8 mouse cellular contexts compared by ENCODE assay signal in the genomic region with DNA sequence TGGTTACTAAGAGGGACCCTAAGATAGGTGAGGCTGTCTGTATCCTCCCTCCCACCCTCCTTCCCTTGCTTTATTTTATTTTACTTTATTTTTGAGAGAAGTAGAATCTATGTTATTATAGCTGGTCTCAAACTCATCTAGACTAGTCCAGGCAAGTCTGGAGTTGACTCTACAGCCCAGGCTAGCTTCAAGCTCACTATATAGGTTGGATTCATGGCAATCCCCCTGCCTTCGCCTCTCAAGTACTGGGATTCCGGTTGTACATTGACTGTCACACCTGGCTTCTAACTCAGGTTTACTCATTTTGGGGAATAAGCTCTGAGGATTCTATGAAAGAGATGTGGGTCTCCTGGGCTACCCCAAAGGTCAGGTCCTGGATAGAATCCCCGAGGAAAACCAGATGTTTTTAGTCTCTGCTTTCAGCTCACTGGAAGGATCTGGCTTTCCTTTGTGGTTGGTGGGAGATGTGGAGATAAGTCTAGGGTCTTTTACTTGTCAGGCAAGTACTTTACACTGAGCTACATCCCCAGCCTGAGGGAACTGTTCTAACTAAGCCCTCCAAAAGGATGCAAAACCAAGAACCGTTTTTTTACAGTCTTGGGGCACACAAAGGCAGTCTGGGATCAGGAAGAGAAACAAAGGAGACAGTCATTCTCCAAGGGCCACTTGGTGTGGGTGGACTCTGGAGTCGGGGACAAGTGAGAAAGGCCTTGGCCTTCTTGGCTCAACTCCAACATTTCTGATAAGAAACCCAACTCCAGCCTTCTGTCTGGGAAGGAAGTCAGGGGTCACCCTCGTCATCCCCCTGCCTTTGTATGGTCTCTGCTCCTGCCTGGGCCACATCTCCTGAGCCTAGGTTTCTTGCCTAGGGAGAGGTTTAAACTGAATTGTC. TPM values are rescaled to one million over a fixed set of nuclear protein-coding genes. Genes with fewer than 3 reads are reported as not detected.
DNase-seq lines count a peak whose midpoint lies in the region; ATAC-seq and TF ChIP-seq lines count a peak whose summit lies in the region.

No protein-coding gene starts in this region.

- ATAC-seq in kidney, postnatal 0 days (replicated peaks; ENCODE audit: low FRiP score, low read depth), result no peak
- no peak for ATAC-seq in neural tube, embryonic 12.5 days (ENCODE audit: low FRiP score, low read depth)

- 0 out of 2 replicates have a peak overlapping the region, but pooled peaks have one; percentile 93 for H3K27ac ChIP-seq in kidney, postnatal 0 days
- H3K27ac ChIP-seq in neural tube, embryonic 12.5 days, result no peak overlapping the region

- no peaks in the 10 kb centered on the region for H3K9me3 ChIP-seq in kidney, postnatal 0 days (replicated peaks; ENCODE audit: low read length)
- H3K9me3 ChIP-seq in neural tube, embryonic 12.5 days, result no peaks in the 10 kb centered on the region

- H3K36me3 ChIP-seq in kidney, postnatal 0 days (ENCODE audit: insufficient read depth, low read length), result peaks cover 4% of the 10 kb centered on the region; the same call in 1 of the 2 replicates
- peaks cover 3% of the 10 kb centered on the region; the same call in 1 of the 2 replicates for H3K36me3 ChIP-seq in neural tube, embryonic 12.5 days

- 43% methylated on average over 6 of the region's 6 CpGs for WGBS in kidney, postnatal 0 days
- 52% methylated on average over 6 of the region's 6 CpGs for WGBS in neural tube, embryonic 12.5 days

- no peak overlapping the region for H3K9ac ChIP-seq in kidney, postnatal 0 days (ENCODE audit: low read depth, low read length)
- H3K9ac ChIP-seq in neural tube, embryonic 12.5 days, result no peak overlapping the region

- peaks cover 23% of the 10 kb centered on the region for H3K4me1 ChIP-seq in kidney, postnatal 0 days (replicated peaks; ENCODE audit: insufficient read depth, low read length)
- H3K4me1 ChIP-seq in neural tube, embryonic 12.5 days, result peaks cover 29% of the 10 kb centered on the region

- H3K4me3 ChIP-seq in kidney, postnatal 0 days (replicated peaks; ENCODE audit: low read depth, low read length), result no peak overlapping the region
- H3K4me3 ChIP-seq in neural tube, embryonic 12.5 days, result no peak overlapping the region

- no peaks in the 10 kb centered on the region for H3K27me3 ChIP-seq in kidney, postnatal 0 days (ENCODE audit: insufficient read depth, low read length)
- H3K27me3 ChIP-seq in neural tube, embryonic 12.5 days (replicated peaks), result no peaks in the 10 kb centered on the region

- H3K4me2 ChIP-seq in kidney, postnatal 0 days (ENCODE audit: low read length), result peak overlapping the region; percentile 93; the same call in 1 of the 2 replicates
- H3K4me2 ChIP-seq in neural tube, embryonic 12.5 days (replicated peaks), result peak overlapping the region; percentile 90

- TF ChIP-seq CTCF in kidney, postnatal 0 days (IDR thresholded peaks at IDR 0.05; ENCODE audit: low read depth), result no peak

- peak; percentile 41 to 42 for DNase-seq in cerebellum, postnatal 14 days
- no peak for DNase-seq in cerebellum, postnatal 36 days
- peak; percentile 78 for DNase-seq in MN1 (ENCODE audit: low spot score)
- DNase-seq in heart, adult 18-20 months, result peak; percentile 80 to 81
- DNase-seq in kidney, postnatal 0 days (ENCODE audit: low spot score), result no peak
- no peak for DNase-seq in gastrocnemius, postnatal 10 days
- no peak for DNase-seq in right cerebral cortex, postnatal 36 days (ENCODE audit: low spot score in 2 of 2)

RNA-seq across cellular contexts. Expression of a gene that starts 3.0 kb away (rescaled TPM):
- 100 to 1,000 TPM; 158 to 190 TPM for total RNA-seq in heart, adult 18-20 months (2021)
- 23.0 and 24.0 TPM in 2 replicates for polyA plus RNA-seq in kidney, postnatal 0 days (2015; fragmentation: Nextera tagmentation; extraction: Ambion mirVana)
- 75.7 and 78.9 TPM in 2 replicates for polyA plus RNA-seq in neural tube, embryonic 12.5 days (2016; fragmentation: Nextera tagmentation; extraction: Ambion mirVana)
- 10 to 100 TPM; 14.2 to 39.1 TPM for total RNA-seq in gastrocnemius, postnatal 10 days (2021)

RNA-seq across cellular contexts. Expression of a gene that starts 54.0 kb away (rescaled TPM):
- total RNA-seq in heart, adult 18-20 months (2021), result 10 to 100 TPM; 23.2 to 25.9 TPM
- polyA plus RNA-seq in kidney, postnatal 0 days (2015; fragmentation: Nextera tagmentation; extraction: Ambion mirVana), result 57.8 and 64.1 TPM in 2 replicates
- polyA plus RNA-seq in neural tube, embryonic 12.5 days (2016; fragmentation: Nextera tagmentation; extraction: Ambion mirVana), result 36.8 and 37.0 TPM in 2 replicates
- total RNA-seq in gastrocnemius, postnatal 10 days (2021), result 10 to 100 TPM; 12.4 to 13.5 TPM

RNA-seq across cellular contexts. Expression of a gene that starts 54.3 kb away (rescaled TPM):
- total RNA-seq in heart, adult 18-20 months (2021), result 10 to 100 TPM; 73.8 to 84.0 TPM
- polyA plus RNA-seq in kidney, postnatal 0 days (2015; fragmentation: Nextera tagmentation; extraction: Ambion mirVana), result 103 and 106 TPM in 2 replicates
- 116 and 122 TPM in 2 replicates for polyA plus RNA-seq in neural tube, embryonic 12.5 days (2016; fragmentation: Nextera tagmentation; extraction: Ambion mirVana)
- 10 to 100 TPM; 39.7 to 40.1 TPM for total RNA-seq in gastrocnemius, postnatal 10 days (2021)

Comparison
In these comparisons a context has a peak if more than half of its experiments do, and no peak if none do; other contexts are left out.
1. DNase-seq: peak in cerebellum, postnatal 14 days (2 of 2), MN1 (single experiment) and heart, adult 18-20 months (2 of 2); none in cerebellum, postnatal 36 days (0 of 2), kidney, postnatal 0 days (single experiment), gastrocnemius, postnatal 10 days (single experiment) and right cerebral cortex, postnatal 36 days (0 of 2).